Mouse (Mus musculus) telencephalon, adult 2 months (tissue): Measurements from ENCODE around the gene Prr15l.

Experiments
- DNase-seq: peaks from one replicate; pipeline ENCODE4 v3.0.0-alpha.2; 2011; ENCODE audit warnings: low read depth, low spot score

The Prr15l gene

GRCm38 (mm10) chr11:96928088-96928487 is at the start of gene Prr15l:
Prr15l (plus strand) TSS chr11:96928104.
- DNase-seq, result no peak

DNA sequence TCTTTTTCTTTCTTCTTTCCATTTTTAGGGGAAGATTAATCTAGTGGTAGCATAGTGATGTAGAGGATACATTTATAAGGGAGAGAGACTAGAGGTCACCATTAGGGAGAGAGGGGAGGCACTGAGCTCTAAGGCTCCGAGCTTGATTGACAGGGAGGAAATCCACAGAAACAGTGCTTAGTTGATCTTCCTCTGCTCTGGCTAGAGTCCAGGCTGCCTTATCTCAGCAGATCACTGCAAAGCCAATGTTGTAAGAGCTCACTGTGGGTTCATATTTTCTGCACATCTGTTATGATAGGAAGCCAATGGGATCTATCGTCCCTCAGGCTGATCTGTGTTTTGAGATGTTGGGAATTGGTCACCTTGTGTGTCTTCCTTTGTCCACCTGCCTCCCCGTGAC is 49.2 kb upstream of the Prr15l start:
- no peak for DNase-seq

DNA sequence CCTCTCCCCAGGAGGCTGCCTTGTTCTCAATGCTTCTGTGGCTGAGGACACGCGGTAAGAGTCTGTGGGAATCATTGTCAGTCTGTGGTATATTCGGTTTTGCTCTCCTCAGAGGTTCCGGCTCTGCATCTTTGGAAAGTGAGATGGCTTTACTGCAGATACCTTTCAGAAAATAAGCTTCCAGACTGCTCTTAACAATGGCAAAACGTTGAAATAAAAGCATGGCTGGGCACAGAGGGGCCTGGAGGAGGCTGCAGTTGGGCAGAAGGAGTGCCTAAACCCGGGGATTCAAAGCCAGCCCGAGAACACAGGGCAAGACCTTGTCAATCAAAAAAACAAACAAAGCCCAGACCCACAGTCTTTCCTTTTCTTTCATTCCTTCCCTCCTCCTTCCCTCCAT is 48.5 kb upstream of the Prr15l start:
- no peak for DNase-seq

DNA sequence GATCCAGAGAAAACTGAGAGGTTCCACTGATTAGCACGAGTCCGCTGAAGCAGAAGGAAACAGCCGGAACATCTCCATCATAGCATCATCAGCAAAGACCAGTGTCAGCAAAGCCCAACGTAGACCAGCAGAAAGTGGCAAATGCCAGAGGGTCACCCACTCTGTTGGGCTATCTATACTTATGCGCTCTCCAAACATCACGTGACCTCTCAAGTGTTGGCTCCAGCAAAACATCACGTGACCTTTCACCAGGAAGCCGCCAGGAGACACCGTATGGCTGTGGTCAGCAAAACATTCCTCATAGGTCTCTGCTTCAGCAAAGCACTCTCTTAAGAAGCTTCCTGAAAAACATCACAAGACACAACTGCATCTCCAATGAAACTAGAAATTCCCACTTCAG is 47.6 kb upstream of the Prr15l start:
- no peak for DNase-seq

DNA sequence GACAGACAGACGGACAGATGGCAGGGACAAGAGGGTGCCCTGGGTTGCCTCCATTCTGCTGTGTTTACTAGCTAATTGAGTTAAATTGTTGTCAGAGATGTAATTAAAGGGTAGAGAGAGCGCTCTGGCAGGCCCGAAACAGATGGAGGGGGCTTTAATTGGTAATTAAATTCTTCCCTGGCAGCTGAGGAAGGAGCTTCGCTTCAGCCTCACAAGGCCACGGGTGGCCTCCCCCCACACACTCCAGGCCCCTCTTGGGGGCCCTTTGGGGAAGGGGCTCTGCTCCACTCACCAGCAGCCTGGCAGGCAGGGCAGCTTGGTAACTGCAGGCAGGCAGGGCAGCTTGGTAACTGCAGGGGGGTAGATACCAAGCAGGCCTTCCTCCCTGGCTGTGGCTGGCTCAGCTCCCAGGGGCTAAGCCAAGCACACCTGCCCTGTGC is 42.0 kb upstream of the Prr15l start:
- DNase-seq, result no peak

DNA sequence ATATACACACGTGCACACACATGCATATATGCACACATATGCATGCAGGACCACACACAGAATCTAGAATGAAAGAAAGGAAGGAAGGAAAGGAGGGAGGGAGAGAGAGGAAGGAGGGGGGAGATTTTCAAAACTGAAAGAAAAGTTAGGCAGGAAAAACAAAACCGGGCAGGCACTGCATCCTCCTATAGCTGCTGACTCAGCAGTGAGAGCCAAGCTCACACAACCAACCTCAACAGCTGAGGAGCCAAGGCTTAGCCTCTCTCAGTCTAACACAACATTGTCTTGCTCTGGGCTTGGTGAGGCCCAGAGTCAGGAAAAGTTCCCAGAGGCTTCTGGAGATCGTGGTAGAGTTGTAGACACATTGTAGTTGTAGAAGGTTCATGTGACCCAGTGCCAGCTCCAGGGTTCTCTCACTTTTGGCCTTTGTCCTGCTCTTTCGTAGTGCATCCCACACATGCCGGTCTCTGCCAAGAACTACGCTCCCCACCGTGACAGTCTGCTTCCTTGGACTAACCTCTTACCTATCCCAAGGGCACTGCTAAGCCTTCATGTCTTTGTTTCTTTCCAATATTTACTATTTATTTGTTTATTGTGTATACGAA is 40.9 kb upstream of the Prr15l start:
- DNase-seq, result no peak

GRCm38 (mm10) chr11:96891784-96892527 is 35.9 kb upstream of the Prr15l start:
- DNase-seq, result no peak

- DNase-seq, result no peak
Observed at GRCm38 (mm10) chr11:96893203-96893842, 34.6 kb upstream of the Prr15l start.

GRCm38 (mm10) chr11:96895886-96896285 is 32.0 kb upstream of the Prr15l start:
- no peak for DNase-seq

- DNase-seq, result no peak
Observed at GRCm38 (mm10) chr11:96899449-96900306, 28.2 kb upstream of the Prr15l start.

DNA sequence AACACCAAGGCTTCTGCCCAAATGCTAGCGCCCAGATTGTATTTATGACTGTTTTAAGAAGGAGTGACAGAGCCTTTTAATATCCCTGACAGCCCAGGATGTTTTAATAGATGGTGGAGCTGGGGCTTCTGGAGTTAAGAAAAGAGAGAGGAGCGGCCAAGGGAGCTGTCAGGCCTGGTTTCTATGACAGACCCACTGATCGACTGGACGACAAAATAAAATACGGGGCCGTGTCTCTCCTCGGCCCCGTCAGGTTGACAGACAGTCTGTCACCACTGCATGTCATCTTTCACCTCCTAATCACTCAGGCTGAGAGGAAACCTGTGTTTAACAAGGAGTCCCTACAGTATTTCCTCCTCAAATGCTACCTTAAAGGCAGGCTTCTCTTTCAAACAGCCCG is 26.6 kb upstream of the Prr15l start:
- DNase-seq, result no peak

GRCm38 (mm10) chr11:96902639-96903635 is 25.0 kb upstream of the Prr15l start:
- no peak for DNase-seq

DNA sequence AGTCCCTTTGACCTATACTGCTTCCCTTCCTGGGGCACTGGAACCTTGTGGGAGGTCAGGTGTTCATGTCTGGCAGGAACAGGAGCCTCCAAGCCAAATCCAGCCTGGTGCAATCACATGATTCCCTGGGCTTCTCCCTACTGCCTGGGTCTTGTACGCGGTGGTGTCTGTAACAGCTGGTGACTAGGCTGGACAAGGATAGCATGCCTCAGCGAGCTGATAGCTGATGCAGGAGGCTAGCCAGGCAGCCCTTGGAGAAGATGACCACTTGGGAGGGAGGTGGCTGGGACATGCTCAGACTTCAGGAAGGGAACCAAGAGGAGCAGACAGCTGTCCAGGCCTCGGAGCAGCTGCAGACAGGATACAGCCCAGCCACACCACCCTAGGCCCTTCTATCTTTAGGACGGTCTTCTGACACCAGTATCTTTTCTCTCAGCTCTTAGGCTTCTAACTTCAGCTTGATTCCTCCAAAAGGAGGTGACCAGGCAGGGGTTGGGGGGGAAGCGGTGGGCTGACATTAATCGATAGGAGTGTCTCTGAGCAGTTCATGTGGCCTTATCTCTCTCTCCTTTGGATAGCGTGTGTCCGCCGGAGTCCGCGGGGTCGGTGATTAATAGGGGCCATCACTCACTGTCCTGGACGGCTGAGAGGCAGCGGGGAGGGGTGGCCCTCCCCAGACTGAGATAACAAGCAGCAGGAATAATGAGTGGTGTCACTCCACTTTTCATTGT is 21.3 kb upstream of the Prr15l start:
- no peak for DNase-seq

- no peak for DNase-seq
Observed at GRCm38 (mm10) chr11:96908594-96908993, 19.3 kb upstream of the Prr15l start.

DNA sequence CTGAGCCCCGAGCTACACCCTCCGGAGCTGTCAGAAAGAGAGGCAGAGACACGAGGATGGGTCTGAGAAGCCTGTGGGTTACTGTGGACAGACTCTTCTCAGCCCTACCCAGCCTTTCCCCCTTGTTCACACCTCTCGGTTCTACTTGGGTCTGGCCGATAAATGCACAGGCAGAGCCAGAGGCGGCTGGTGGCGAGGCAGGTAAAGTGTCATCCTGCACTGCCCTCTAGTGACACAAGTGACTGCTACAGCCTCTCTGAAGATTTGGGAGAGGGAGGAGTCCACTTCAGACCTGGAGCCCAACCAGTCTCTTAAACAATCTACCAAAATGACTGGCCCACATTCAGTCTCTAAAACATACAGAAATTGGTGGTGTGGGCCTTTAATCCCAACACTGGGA is 17.9 kb upstream of the Prr15l start:
- peak; percentile 44 for DNase-seq

- no peak for DNase-seq
Observed at GRCm38 (mm10) chr11:96912682-96913081, 15.2 kb upstream of the Prr15l start.

GRCm38 (mm10) chr11:96916044-96916884 is 11.6 kb upstream of the Prr15l start, which contains the start of gene Cdk5rap3:
Cdk5rap3 (minus strand) TSS chr11:96916496.
- peak; percentile 98 for DNase-seq

DNA sequence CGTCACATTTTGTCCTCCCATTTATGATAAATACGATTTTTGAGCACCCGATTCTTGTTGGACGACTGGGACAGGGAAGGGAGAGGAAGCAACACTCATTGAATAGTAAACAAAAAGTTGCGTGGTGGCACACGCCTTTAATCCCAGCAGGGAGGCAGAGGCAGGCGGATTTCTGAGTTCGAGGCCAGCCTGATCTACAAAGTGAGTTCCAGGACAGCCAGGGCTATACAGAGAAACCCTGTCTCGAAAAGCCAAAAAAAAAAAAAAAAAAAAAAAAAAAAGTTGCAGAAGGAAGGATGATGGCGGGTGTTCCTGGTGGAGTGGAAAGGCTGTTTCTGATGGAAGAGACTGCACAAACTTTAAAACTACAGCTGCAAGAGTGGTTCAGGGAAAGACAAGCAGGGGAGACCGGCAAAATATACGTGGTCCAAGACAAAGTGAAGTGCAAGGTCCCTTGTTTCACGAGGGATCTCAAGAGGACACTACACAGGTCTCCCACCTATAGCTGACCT is 11.0 kb upstream of the Prr15l start:
- DNase-seq, result no peak

GRCm38 (mm10) chr11:96917415-96917814 is 10.5 kb upstream of the Prr15l start:
- no peak for DNase-seq
